Mouse (Mus musculus) bone marrow macrophage, adult 2 months (primary cell): ENCODE data around the gene Slc4a1.

Experiments
- CTCF ChIP-seq: IDR thresholded peaks from 2 replicates; pipeline ENCODE4 v1.5.1; 2012; ENCODE audit warnings: low read depth, mild to moderate bottlenecking, low read length, moderate library complexity
- POLR2A ChIP-seq: IDR thresholded peaks from 2 replicates; pipeline ENCODE4 v1.6.1; 2012; ENCODE audit warnings: mild to moderate bottlenecking, low read depth, low read length, borderline replicate concordance

DNA sequence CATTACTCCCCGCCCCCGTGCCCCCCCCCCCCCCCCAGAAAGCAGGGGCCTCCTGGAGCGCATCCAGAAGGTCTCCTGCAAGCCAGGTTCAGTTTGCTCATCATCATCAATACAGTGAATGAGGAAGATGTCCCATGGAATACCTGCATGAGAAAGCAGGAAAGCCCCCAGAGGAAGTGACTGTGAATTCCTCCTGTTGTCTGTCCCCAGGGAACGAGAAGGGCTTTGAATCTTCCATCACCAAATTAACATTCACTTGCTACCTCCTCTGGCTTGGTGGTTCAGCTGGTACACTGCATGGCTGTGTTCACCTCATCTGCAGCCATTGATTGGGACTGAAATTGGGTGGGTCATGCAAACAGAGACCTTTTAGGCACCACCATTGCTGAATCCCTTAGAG is 19.1 kb upstream of the Slc4a1 start:
- no peak for TF ChIP-seq CTCF
- TF ChIP-seq POLR2A, result no peak
